Mouse (Mus musculus) forebrain, embryonic 15.5 days (tissue): ENCODE results near the gene D230025D16Rik. TPM values are rescaled to one million over a fixed set of nuclear protein-coding genes. Genes with fewer than 3 reads are reported as not detected.

Experiments
- ATAC-seq: fragments of 200-750 bp; cut with Nextera tagmentation; replicated peaks from 2 replicates; pipeline ENCODE4 v1.8.0; 2017; ENCODE audit warnings: mild to moderate bottlenecking, moderate TSS enrichment, moderate library complexity
- H3K27ac ChIP-seq: fragments of 300-500 bp; sonication (generic); replicated peaks from 2 replicates; pipeline ENCODE4 v1.5.1; 2015; ENCODE audit warnings: mild to moderate bottlenecking, inconsistent platforms
- H3K27me3 ChIP-seq: fragments of 300-500 bp; sonication (generic); 2 replicates; pipeline ENCODE4 v1.6.1; 2015; ENCODE audit warnings: inconsistent platforms
- H3K36me3 ChIP-seq: fragments of 300-500 bp; sonication (generic); 2 replicates; pipeline ENCODE4 v1.6.1; 2015; ENCODE audit warnings: mild to moderate bottlenecking, inconsistent platforms
- H3K4me1 ChIP-seq: fragments of 300-500 bp; sonication (generic); 2 replicates; pipeline ENCODE4 v1.6.1; 2015; ENCODE audit warnings: inconsistent platforms
- H3K4me2 ChIP-seq: fragments of 300-500 bp; sonication (generic); replicated peaks from 2 replicates; pipeline ENCODE4 v1.6.1; 2015; ENCODE audit warnings: mild to moderate bottlenecking, inconsistent platforms
- H3K4me3 ChIP-seq: fragments of 300-500 bp; sonication (generic); 2 replicates; pipeline ENCODE4 v1.5.1; 2015; ENCODE audit warnings: mild to moderate bottlenecking, inconsistent platforms
- H3K9ac ChIP-seq: fragments of 300-500 bp; sonication (generic); replicated peaks from 2 replicates; pipeline ENCODE4 v1.6.1; 2015; ENCODE audit warnings: mild to moderate bottlenecking, inconsistent platforms
- H3K9me3 ChIP-seq: fragments of 300-500 bp; sonication (generic); 2 replicates; pipeline ENCODE4 v1.6.1; 2016; ENCODE audit warnings: inconsistent platforms
- WGBS: fragments of 180-500 bp; shearing (Covaris S2); methylation state at CpG from one replicate; pipeline ENCODE4 v1.1.7; 2015; ENCODE audit warnings: mixed read lengths; 5-methylcytosine and 5-hydroxymethylcytosine counted together
- polyA plus RNA-seq: library from polyadenylated mRNA; unstranded; fragments of >200 nt; fragmentation: Nextera tagmentation; extraction: Ambion mirVana; gene quantifications from 2 replicates; pipeline ENCODE4 v1.2.1, GENCODE M21; 2015

The D230025D16Rik gene
- polyA plus RNA-seq, 1 experiment from 2014 or later = 33.1 TPM

- peaks cover 41% of the 10 kb centered on the region for H3K36me3 ChIP-seq
- 88% methylated on average over 10 of the region's 10 CpGs for WGBS
- H3K9ac ChIP-seq = no peak overlapping the region
- H3K4me3 ChIP-seq = no peak overlapping the region
- H3K4me2 ChIP-seq = no peak overlapping the region
- H3K4me1 ChIP-seq = peaks cover 14% of the 10 kb centered on the region
- H3K9me3 ChIP-seq = no peaks in the 10 kb centered on the region
- H3K27ac ChIP-seq = no peak overlapping the region
- peaks cover 18% of the 10 kb centered on the region for H3K27me3 ChIP-seq
- no peak for ATAC-seq
Observed at GRCm38 (mm10) chr8:105252680-105253537, 28.0 kb downstream of the D230025D16Rik start.

GRCm38 (mm10) chr8:105253766-105254151, 28.8 kb downstream of the D230025D16Rik start:
- Histone ChIP-seq H3K4me1 (peaks cover 17% of the 10 kb centered on the region), H3K9me3 (no peaks in the 10 kb centered on the region), H3K4me2 (peak overlapping the region; percentile 99), H3K36me3 (peaks cover 32% of the 10 kb centered on the region), H3K4me3 (peak overlapping the region; percentile 70), H3K27me3 (peaks cover 27% of the 10 kb centered on the region), H3K9ac (0 out of 2 replicates have a peak overlapping the region, but pooled peaks have one; percentile 6), H3K27ac (no peak overlapping the region)
- peak; percentile 59 for ATAC-seq
- WGBS = 28% methylated on average over 20 of the region's 20 CpGs

GRCm38 (mm10) chr8:105254152-105254965, 29.4 kb downstream of the D230025D16Rik start:
- Histone ChIP-seq H3K4me2 (peak overlapping the region; percentile 99), H3K4me1 (peaks cover 23% of the 10 kb centered on the region), H3K9me3 (no peaks in the 10 kb centered on the region), H3K27ac (no peak overlapping the region; the same call in 1 of the 2 replicates), H3K27me3 (peaks cover 33% of the 10 kb centered on the region), H3K9ac (peak overlapping the region; percentile 67), H3K4me3 (peak overlapping the region; percentile 70), H3K36me3 (peaks cover 26% of the 10 kb centered on the region)
- WGBS = under 1% methylated on average over 73 of the region's 74 CpGs
- ATAC-seq = peak; percentile 88

- H3K4me2 ChIP-seq = peak within 1 kb of the TSS; percentile 99
- peaks cover 20% of the 10 kb centered on the region for H3K36me3 ChIP-seq
- peak within 1 kb of the TSS; percentile 70 for H3K4me3 ChIP-seq
- H3K27ac ChIP-seq = no peak within 1 kb of the TSS; the same call in 1 of the 2 replicates
- H3K4me1 ChIP-seq = peaks cover 29% of the 10 kb centered on the region
- no peak for ATAC-seq
- H3K27me3 ChIP-seq = peaks cover 39% of the 10 kb centered on the region
- H3K9ac ChIP-seq = peak within 1 kb of the TSS; percentile 67
- H3K9me3 ChIP-seq = no peaks in the 10 kb centered on the region
- WGBS = 2% methylated on average over 14 of the region's 14 CpGs
Observed at GRCm38 (mm10) chr8:105254966-105255350, 30.0 kb downstream of the D230025D16Rik start, which contains the start of gene B3gnt9. B3gnt9 (minus strand) TSS chr8:105255153.

- H3K4me1 ChIP-seq = peaks cover 30% of the 10 kb centered on the region
- H3K4me2 ChIP-seq = no peak overlapping the region
- peaks cover 60% of the 10 kb centered on the region for H3K27me3 ChIP-seq
- H3K27ac ChIP-seq = no peak overlapping the region
- WGBS = 71% methylated on average over 7 of the region's 7 CpGs
- H3K36me3 ChIP-seq = no peaks in the 10 kb centered on the region
- no peak for ATAC-seq
- no peak overlapping the region for H3K4me3 ChIP-seq
- no peak overlapping the region for H3K9ac ChIP-seq
- no peaks in the 10 kb centered on the region for H3K9me3 ChIP-seq
Observed at GRCm38 (mm10) chr8:105257318-105258114, 32.6 kb downstream of the D230025D16Rik start.

GRCm38 (mm10) chr8:105258911-105259720, 34.2 kb downstream of the D230025D16Rik start:
- H3K36me3 ChIP-seq = no peaks in the 10 kb centered on the region
- H3K27me3 ChIP-seq = peaks cover 73% of the 10 kb centered on the region
- no peaks in the 10 kb centered on the region for H3K9me3 ChIP-seq
- peak overlapping the region; percentile 41 for H3K4me3 ChIP-seq
- no peak overlapping the region for H3K27ac ChIP-seq
- H3K4me1 ChIP-seq = peaks cover 30% of the 10 kb centered on the region
- peak overlapping the region; percentile 80 for H3K4me2 ChIP-seq
- WGBS = 3% methylated on average over 55 of the region's 55 CpGs
- peak; percentile 21; the same call in 1 of the 2 replicates for ATAC-seq
- H3K9ac ChIP-seq = peak overlapping the region; percentile 27

- Histone ChIP-seq H3K9me3 (no peaks in the 10 kb centered on the region), H3K4me2 (peak overlapping the region; percentile 80), H3K36me3 (no peaks in the 10 kb centered on the region), H3K4me3 (peak overlapping the region; percentile 41), H3K27me3 (peaks cover 77% of the 10 kb centered on the region), H3K4me1 (peaks cover 29% of the 10 kb centered on the region), H3K9ac (peak overlapping the region; percentile 27), H3K27ac (no peak overlapping the region)
- 3% methylated on average over 30 of the region's 30 CpGs for WGBS
- ATAC-seq = peak; percentile 49
Observed at GRCm38 (mm10) chr8:105259721-105260320, 34.9 kb downstream of the D230025D16Rik start.

- Histone ChIP-seq H3K36me3 (no peaks in the 10 kb centered on the region), H3K4me2 (no peak overlapping the region), H3K27ac (no peak overlapping the region), H3K4me1 (peaks cover 27% of the 10 kb centered on the region), H3K4me3 (no peak overlapping the region), H3K9me3 (no peaks in the 10 kb centered on the region), H3K9ac (no peak overlapping the region), H3K27me3 (peaks cover 78% of the 10 kb centered on the region)
- ATAC-seq = no peak
- WGBS = 61% methylated on average over 7 of the region's 7 CpGs
Observed at GRCm38 (mm10) chr8:105260371-105261099, 35.6 kb downstream of the D230025D16Rik start.

- Histone ChIP-seq H3K9me3 (peaks cover 4% of the 10 kb centered on the region; the same call in 1 of the 2 replicates), H3K36me3 (no peaks in the 10 kb centered on the region), H3K4me1 (peaks cover 27% of the 10 kb centered on the region), H3K4me2 (no peak overlapping the region), H3K9ac (no peak overlapping the region), H3K27me3 (peaks cover 77% of the 10 kb centered on the region), H3K4me3 (no peak overlapping the region), H3K27ac (no peak overlapping the region)
- 85% methylated on average over 12 of the region's 12 CpGs for WGBS
- no peak for ATAC-seq
Observed at GRCm38 (mm10) chr8:105261326-105261980, 36.5 kb downstream of the D230025D16Rik start.
